Mouse (Mus musculus): ENCODE measurements at regions not wholly inside any gene's neighbourhood (a gene's known extent, or its start where the extent isn't known, plus 50 kb on each side); places are given as distances from the start of the nearest gene placed in this dataset.

DNA sequence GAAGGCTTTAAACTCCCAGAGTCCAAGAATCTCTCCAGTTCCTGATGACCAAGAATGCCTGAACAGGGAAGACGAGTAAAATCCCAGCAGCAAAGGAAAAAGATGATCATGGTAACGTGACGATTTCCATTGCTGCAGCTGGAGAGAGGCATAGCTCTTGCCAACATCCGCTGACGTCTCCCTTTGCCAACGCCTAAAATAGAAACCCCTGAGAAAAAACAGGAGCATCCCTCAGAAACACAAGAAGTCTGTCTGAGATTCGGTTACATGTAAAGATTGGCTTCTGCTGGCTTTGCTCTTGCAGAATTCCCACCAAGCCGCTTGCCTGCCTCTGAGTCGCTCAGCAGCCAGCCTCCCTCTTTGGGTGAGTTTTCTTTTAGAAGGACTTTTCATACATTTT is 290.3 kb upstream of the Nt5c1b start:
- DNase-seq (ENCODE audit: low spot score in 2 of 2): no peak

DNA sequence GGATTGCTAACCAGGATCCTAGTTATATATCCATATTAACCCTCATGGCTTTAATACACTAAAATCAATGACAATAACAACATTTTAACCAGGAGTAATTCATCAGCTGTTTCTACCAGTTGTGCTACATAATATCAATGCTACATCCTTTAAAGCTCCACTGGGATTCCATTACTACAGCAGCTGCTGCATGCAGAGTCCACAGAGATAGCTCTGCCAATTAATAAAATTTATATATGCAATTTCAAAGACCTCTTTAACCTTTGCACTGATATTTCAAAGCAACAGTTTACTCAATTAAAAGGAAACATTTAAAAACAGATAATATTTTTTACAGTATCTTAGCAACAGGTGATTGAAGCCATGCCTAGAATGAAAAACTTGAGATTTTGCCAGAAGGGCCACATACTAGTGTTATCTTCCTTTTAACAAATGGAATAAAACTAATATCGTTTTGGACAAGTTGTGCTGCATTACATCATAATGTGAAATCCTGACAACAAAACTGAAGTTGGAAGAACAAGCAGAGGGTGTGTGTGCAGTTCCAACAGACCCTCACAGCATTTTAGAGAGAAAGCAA is 256.8 kb upstream of the Nt5c1b start:
- DNase-seq (ENCODE audit: low spot score in 2 of 2): no peak

DNA sequence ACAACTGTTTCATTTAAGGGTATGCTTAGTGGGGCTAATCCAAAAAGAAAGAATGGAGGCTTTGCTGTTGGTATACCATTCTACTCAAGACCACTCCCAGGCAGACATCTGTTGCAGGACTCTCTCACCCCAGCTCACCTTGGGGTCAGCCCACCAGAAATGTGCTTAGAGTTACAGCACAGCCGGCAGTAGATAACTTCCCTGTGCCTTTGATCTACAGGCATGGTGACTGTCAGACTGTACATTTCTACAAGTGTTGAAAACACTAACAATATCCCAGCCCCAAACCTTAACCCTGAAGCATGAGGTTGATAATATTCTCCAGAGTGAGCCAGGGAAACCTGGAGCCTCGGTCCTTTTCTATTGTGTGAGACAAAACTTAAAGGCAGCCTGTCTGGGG is 247.7 kb upstream of the Nt5c1b start:
- no peak for DNase-seq (ENCODE audit: low spot score in 2 of 2)

DNA sequence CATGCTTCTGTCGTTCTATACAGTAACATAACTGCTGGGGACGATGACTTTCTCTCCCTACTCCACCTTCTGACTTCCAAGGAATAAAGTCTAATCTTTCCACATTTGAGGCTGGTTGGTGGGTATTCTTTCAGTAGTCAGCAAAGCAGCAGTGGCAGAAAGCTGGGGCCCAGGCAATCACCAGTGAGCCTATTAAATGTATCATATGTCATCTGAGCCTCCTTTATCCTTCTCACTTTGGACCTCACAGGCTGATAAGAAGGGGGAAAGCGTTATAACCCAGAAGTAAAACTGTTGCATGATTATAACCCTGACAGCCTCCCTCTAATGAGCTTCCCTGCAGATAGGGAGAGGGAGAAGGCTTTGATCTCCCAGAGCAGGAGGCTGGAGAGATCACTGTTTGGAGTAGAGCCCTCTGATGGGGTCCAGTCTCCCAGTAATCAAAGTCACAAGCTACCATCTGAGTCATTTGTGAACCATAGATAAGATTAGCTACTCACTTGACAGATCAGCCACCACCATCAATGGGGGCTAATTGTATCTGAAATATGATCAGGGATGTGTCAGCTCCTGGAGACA is 241.7 kb upstream of the Nt5c1b start:
- DNase-seq (ENCODE audit: low spot score in 2 of 2): no peak

DNA sequence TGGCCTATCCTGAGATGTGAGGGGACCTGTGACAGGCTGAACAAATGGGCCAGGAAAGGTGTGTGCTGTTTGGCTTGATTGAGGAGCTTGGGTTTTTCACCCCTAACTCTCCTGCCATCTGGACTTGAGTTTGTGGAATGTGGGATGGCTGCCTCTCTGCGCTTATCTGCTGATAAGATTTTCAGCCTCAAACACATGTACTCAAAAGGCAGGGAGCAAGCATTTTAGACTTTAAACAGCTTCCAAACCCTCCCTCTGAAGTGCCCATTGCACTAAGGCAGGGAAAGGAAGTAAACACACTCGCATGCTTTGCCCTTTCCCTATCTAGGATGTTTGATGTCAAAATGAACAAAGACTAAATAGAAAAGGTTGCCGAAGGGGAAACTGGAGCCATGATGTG is 235.6 kb upstream of the Nt5c1b start:
- no peak for DNase-seq (ENCODE audit: low spot score in 2 of 2)

DNA sequence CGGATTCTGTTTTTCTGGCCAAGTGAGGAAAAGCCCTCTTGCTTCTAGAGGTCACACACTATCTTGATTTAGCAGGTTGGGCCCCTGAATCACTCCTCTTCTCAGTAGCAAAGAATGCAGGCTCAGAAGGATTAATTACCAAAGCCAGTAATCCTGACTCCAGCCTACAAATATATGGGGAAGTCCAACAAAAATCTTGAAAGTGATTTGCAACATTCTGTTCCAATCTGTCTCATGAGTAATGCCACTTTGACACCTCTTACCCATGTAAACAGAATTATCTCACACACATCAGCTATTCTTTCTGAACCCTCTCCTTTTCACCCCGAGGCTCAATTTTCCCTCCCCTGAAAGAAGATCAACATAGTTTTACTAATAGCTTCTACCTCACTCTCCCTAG is 233.9 kb upstream of the Nt5c1b start:
- no peak for DNase-seq (ENCODE audit: low spot score in 2 of 2)

DNA sequence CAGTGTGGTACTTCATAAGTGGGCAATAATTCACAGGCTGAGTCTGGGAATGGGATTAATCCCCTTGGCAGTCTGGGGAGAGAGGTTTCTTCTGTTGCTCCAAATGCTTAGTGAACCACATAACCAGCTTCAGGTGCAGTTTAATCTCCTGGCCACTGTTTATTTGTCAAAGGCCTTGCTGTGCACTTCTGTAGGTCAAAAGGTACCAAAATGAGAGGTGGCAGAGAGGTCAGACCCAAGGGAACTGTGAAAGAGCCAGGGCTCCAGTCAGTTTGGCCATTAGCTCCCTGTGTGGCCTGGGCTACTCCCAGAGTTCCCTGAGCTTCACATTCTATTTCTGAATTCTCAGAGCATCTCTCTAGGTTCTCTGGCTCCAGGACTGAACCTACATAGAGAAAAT is 229.6 kb upstream of the Nt5c1b start:
- DNase-seq (ENCODE audit: low spot score in 2 of 2): no peak

DNA sequence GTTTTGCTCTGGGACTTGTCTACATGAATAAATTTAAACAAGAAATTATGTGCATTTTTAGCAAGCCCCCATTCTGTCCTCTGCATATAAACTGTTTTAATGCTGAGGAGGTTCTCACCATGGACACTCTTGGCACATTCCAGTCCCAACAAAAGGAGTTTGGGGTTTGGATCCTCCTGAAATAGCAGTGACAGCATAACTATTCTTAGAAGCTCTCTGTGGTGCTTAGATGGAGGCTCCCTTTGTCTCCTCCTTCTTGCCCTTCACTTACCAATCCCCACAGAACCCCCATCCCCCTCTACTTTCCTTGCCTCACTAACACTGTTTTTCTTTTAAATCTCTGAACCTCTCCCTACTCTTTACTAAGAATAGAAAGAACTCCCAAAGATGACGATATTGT is 208.9 kb upstream of the Nt5c1b start:
- no peak for DNase-seq (ENCODE audit: low spot score in 2 of 2)

DNA sequence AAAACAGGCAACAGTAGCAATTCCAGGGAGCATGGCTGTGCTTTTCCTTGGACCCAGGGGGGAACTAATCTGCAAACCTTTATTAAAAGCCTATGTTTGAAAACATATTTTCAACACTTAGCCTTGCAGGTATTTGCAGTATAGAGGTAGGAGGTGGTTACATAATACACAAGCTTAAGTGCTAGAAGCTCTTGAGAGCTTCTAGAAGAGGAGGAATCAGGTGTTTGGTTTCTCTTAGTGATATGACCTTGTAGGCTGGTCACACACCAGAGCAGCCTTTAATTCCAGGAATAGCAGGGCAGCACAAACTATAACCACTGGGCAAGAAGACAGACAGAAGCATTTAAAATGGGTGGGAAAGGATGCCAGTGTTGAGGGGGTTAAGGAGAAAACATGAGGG is 201.7 kb upstream of the Nt5c1b start:
- DNase-seq (ENCODE audit: low spot score in 2 of 2): no peak

DNA sequence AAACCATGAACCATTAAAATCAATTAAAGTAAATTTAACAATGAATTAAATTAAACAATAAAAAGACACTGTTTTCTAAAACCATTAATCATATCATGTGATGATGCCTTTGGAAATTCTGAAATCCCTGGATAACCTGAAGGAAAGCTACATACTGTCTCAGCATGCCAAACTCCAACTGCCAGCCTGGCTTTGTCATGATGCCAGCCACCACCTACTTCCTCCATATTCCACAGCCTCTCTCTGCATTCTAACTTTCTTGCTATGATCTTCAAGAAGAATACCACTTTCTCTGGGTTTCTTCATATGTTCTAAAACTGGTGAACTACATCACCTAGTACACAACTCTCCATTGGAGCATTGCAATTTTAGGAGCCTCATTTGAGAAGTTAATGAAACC is 201.2 kb upstream of the Nt5c1b start:
- DNase-seq (ENCODE audit: low spot score in 2 of 2): no peak

DNA sequence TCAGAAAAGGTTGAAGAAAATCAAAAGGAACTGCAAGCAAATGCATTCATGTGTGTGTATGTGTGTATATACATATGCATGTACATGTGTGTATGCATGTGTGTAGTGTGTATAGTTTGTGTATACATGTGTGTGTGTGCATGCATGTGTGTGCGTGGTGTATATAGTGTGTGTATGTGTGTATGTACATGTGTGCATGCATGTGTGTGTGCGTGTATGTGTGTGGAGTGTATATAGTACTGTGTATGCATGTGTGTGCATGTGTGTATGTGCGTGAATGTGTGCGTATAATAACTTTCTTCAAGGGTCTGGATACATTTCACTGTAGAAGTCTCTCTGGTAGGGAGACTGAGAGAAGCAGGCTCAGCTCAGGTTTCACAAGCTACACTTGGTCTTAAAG is 191.1 kb upstream of the Nt5c1b start:
- no peak for DNase-seq (ENCODE audit: low spot score in 2 of 2)

DNA sequence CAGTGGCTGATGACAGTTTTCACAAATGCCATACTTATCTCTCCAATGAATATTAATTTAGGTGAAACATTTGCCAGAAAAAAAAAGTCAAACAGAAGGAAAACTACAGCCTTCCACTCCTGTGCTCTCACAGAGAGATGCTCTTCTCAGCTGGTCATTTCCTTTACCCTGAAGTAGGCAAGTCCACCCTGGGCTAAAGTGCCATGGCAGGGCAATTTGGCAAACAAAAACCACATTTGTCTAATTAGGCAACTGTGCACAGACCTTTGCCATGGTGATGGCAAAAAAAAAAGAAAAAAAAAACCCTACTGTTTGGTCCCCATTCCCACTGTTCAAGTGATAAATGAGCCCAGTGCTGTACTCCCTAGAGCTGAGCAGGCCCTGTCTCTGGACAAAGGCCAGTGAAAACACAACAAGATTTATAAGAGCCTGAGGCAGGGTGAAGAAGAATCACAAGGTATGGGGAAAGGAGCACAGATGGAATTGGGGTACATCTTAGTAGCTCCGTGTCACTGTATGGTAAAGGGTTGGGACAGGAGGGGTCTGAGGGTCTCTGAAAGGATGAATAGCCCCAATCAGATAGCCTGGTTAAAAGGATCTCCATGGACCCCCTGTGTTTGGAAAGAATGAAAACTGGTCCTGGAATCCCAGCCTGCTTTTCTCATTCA is 190.5 kb upstream of the Nt5c1b start:
- DNase-seq (ENCODE audit: low spot score in 2 of 2): no peak

DNA sequence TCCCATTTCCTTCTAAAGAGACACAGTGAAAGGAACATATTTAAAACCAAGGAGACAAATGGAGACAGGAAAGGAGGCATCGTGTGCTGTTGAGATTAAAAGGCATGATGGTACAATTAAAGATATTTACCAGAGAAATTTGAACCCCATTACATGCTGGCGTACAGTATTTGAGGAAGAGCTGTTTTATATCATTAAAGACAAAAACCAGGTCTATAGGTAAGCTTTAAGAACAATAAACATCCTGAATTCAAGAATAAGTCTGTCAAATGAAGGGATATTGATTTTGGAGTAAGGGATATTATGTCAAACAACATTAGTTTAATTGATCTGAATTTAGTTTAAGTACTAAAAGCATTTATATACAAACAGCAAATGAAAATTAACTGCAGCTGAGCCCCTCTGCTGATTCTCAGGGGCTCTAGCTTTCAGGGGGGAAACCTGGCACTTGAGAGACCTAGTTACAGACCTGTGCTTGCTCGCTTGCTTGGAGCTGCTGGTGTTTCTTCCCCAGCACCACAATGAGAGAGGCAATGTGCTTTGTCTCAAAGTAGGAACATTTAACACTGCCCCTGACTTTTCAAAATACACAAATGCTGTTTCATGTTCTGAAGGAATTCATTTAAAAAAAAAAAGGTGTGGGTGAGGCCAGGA is 189.8 kb upstream of the Nt5c1b start:
- DNase-seq (ENCODE audit: low spot score in 2 of 2): no peak

DNA sequence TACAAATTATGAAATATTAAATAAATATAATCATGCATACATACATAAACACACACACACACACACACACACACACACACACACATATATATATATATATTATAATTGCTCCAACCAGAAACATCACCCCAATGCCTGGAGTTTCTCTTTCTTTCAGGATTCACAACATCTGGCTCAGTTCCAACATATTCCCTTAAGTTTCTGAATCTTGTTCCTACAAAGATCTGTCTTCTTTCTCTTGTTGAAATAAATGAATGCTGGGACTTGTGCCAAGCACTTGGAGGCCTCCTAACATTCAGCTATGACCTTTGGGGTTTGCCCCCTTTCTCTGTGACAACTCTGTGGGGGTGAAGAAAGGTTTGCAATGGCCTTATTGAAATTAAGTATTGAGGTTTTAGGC is 187.2 kb upstream of the Nt5c1b start:
- no peak for DNase-seq (ENCODE audit: low spot score in 2 of 2)

DNA sequence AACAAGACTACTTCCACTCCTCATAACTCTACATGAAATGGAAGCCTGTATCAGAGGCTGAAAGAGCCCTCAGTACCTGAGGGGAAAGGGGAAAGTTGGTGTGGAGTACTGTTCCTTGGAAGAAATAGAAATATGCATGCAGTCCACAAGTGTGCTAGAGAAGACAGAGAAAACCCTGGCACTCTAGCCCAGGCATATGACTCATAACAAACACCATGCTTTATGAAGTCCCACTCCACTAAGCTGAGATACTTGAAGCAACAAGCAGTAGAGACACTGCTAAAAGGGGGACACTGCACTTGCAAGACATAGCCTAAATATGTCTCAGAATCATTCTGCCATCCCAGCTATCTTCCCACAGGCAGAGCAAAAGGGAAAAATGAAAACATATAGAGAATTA is 183.2 kb upstream of the Nt5c1b start:
- DNase-seq (ENCODE audit: low spot score in 2 of 2): no peak

DNA sequence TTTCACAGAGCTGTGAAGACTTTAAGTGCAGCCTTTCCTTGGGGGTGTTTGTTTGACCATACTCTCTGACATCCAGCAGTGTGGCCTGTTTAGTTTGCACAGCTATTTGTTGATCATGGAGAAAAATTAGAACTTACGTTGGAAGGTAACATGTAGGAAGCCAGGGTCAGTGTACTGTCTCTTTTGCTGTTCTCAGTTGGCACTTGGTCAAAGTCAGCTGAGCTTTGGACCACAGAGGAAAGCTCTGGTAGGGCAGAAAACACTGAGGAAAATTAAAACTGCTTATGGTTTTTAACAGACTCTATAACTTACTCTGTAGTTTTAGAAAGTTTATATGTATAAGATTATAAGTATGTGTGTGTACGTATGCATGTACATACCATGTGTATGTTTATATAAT is 180.0 kb upstream of the Nt5c1b start:
- DNase-seq (ENCODE audit: low spot score in 2 of 2): no peak

DNA sequence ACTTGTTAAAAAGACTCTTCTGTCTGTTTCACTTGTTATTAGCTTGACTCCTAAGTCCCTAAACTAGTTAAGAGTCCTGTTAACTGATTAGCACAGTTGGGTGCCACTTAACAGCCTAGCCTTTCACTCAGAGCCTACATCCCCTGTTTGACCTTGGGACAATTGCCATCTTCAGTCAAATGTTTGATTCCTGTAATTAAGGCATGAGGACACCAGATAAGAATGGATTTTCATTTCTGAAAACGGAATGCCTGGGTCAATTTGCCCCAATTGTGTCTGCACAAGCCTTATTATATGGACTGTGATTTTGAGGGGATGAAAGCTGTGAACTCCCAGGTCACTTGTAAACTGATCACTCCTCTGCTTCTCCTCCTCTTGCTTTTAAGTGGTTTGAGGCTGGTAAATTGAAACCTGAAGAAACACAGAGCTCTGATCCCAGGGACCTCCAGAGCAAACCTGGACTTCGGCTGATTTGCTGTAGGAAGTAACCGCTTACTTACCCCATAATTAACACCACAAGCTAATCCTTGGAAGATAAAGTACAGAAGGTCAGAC is 171.8 kb upstream of the Nt5c1b start:
- DNase-seq (ENCODE audit: low spot score in 2 of 2): no peak

DNA sequence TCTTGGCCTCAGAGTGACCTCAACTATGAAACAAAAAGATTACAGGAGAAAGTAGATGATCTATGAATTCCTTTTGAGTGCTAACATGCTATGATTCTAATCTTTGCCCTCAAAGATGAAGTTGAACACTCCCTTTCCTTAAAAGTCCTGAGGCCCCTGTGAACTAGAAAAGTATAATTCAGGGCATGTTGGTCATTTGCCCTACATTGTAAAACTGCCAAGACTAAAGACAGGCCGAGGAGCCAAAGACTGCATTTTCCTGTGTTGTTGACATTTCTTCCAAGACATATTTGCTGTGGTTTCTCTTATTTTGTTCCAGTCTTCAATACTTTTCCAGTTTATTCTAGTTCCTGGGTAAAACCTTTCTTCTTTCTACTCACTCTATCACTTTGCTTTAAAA is 159.9 kb upstream of the Nt5c1b start:
- DNase-seq (ENCODE audit: low spot score in 2 of 2): no peak

DNA sequence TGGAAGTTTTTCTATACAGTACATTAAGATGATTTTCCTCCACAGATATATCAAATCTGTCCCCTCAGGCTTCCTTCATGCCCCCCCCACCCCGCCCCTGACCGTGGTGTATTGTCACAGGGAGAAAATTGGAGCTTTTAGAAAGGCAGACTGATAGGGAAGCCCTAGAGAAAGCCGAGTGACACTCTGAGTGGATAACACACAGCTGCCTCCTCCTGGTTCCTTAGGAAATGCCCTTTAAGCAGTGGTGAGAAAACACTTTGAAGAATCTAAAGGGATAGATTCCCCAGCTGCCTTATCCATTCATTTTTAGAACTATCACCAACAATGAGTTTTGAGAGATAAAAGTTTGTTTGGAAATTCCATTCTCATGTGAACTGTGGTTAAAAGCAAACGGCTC is 147.0 kb upstream of the Nt5c1b start:
- DNase-seq (ENCODE audit: low spot score in 2 of 2): no peak

DNA sequence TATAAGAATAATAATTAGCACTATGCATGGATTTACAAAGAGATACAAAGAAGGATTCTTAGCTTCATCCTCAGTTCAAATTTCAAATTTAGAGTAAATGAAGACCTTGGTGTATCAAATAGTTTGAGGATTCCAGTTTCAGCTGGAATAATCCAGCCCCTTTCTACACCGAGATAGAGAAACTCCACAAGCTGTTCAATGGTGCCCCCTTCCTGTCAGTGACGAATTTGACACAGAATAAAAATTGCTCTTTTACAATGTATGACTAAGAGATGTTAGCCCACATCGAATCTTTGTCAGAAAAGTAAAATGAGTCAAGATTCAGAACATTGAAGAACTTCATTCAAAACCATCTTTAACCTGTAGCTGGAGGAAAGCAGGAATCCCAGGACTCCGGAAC is 145.9 kb upstream of the Nt5c1b start:
- no peak for DNase-seq (ENCODE audit: low spot score in 2 of 2)

DNA sequence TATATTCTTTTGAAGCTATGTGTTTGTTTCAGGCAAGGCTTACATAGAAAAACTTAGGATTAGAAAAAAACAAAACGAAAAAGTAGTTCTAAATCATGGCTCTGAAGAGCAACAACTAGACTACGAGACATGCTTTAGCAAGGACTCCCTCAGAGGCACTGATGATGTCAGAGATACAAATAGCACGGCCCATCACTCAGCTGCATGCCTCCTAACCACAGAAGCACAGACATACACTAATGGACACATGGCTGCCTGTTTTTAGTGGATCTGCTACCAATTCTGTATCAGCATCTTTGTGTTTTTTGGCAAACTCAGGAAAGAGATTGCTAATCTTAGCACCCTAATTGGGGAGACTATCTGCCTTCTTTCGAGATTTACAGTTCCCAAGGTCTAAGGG is 138.6 kb upstream of the Nt5c1b start:
- DNase-seq (ENCODE audit: low spot score in 2 of 2): no peak

DNA sequence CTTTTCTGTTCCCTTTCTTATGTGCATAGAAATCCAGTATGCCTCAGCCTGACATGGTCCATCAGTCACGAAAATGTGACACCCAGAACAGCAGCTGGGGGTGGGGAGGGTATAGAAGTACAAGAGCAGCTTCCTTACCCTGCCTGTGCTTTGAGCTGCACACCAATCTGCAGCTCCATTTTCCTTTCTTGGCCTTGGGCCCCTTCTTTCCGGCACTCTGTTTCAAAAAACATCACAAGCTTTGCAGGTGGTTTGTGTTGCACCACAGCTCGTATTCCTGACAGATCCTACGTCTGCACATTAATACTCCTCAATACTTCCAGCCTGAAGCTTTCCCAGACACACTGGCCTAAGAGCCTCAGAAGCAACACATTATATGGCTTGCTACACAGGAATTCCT is 138.1 kb upstream of the Nt5c1b start:
- DNase-seq (ENCODE audit: low spot score in 2 of 2): peak; percentile 27 to 62

DNA sequence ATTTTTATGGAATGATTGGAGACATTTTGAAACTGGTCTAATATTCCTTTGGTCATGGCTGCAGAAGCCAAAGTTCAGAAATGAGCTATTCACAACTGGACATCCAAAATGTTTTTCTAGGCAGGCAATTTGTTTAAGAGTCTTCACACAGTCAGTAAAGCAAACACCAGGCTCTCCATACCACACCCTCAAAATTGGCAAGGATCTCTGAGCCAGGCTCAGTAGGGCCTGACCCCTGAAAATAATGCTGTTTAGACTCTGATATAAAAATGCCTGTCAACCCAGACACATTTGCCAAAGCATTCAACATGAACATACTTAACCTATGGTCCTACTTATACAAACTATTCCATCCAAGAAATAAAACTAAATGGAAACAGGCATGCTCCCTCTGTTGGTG is 121.7 kb upstream of the Nt5c1b start:
- no peak for DNase-seq (ENCODE audit: low spot score in 2 of 2)
